Mouse (Mus musculus): ENCODE data around the gene Dexi.

The Dexi gene

DNA sequence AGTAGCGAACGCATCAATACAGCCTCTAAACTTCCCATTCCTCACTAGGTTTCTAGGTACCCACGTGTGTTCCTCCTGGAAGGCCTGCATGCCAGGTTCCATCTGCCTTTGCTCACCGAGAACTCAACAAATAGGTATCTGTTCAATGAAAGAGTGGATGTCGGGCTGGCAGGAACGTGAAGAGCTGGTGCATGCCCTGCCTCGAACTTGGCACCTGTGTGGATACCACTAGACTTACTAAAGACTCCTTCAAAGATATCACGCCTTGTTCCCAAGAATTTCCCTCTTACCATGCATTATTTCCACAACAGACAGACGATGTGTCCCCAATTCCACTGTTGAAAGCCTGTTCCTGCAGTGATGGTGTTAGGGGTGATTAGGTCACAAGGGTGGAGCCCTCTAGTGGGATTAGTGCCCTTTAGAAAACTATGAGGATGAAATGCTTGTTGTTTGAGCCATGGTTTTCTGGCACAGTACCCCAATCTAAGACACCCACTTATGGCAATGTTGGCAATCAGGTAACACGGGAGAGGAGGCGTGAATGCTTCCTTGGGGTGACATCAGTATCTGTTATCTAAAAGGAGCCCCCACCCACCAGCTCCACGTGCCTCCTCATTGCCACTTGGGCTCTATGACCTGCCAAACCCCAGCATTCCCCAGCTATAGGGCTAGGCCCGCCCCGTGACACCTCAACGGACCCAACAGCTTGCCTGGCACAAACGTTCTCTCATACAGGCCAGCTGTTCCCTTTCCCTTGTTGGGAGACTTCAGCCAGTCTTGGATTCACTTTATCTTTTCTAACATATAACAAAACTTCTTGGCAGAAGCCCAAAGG lies 1.9 kb downstream of the Dexi start:
- no peak for DNase-seq (ENCODE audit: low read depth, low spot score)

DNA sequence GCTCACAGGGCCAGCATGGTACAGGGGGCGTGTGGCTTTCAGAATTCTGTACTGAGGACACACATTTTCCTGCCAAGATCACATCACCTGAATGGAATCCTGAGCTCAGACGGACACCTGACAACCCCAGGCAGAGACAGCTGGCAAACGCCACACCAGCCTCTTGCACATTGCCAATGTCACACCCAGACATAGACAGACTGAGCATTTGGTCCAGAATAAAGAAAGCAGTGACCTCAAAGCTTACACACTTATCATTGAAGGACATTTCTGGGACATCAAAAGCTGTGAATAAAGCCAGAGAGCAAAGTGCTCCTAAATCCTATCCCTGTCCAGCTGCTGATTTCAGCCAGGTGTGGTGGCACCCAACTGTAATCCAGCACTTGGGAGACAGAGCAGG lies 5.9 kb downstream of the Dexi start:
- no peak for DNase-seq (ENCODE audit: low read depth, low spot score)

DNA sequence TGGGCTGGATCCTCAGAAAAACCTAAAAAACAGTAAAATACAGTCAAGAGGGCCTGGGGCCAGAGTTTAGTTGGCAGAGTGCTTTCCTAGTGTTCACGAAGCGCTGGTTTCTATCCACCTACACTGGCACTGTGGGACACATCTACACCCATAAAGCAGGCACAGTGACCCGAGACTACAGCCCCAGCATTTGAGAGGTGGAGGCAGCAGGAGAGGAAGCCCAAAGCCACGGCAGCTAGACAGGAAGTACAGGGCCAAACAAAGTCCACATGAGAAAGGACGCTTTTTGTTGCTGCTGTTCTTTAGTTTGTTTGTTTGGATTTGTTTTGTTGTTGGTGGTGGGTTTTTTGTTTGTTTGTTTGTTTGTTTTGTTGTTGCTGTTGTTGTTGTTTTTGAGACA lies 6.5 kb downstream of the Dexi start:
- DNase-seq (ENCODE audit: low read depth, low spot score) = no peak

- DNase-seq (ENCODE audit: low read depth, low spot score) = no peak
These were observed 8.3 kb downstream of the Dexi start for GRCm38 (mm10) chr16:10534567-10534966.

DNA sequence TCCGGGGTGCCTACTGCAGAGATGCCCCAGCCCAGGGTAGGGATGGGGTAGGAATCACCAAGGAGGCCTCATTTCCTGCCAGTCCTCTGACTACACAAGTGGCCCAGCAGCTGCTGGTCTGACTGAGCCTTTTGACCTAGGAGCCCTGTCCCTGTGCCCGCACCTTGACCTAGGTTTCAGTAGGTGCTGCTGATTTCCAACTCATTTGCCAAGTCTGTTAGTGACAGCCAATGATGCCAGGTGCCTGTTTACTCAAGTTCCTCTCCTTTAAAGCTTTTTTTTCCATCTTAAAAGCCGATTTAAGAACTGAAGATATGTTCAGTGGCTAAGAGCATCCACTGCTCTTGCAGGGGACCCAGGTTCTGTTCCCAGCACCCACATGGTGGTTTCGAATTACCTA lies 9.1 kb downstream of the Dexi start:
- DNase-seq (ENCODE audit: low read depth, low spot score) = no peak

DNA sequence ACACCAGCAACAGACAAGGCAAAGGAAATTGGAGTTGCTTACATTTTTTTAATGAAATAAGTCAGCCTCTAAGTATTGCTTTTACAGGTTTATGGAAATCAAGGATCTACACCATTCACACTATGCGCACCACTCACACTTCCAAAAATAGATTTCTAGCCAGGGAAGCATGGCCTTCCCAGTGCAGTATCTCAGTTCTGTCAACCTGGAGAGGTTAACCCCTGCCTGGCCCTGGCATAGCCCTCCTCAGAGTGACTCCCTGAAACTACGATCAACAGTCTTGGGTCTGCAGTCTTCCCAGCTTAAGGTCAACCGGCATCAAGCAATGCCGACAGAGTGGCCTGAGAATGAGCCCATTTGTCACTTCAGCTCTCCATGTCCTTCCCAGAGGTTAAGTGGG lies 12.7 kb downstream of the Dexi start:
- no peak for DNase-seq (ENCODE audit: low read depth, low spot score)

DNA sequence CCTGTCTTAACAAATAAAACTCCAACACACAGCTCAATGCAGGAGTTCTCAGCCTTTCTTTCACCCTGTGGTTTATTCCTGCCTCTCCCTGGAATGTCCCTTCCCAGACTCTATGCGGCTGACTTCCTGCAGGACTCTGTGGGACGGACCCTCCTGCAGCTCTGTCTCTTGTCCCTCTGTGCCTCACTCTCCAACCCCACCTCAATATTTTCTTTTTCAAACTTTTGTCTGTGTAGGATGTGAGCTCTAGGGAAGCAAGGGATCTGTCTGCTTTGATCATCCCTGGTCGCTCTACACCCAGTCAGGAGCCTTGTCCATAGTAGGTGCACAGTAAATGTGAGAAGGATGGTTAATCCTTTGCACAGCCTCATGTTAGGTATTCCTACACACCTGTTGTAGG lies 14.5 kb downstream of the Dexi start:
- no peak for DNase-seq (ENCODE audit: low read depth, low spot score)

GRCm38 (mm10) chr16:10527046-10527644 lies 15.7 kb downstream of the Dexi start:
- DNase-seq (ENCODE audit: low read depth, low spot score) = no peak

DNA sequence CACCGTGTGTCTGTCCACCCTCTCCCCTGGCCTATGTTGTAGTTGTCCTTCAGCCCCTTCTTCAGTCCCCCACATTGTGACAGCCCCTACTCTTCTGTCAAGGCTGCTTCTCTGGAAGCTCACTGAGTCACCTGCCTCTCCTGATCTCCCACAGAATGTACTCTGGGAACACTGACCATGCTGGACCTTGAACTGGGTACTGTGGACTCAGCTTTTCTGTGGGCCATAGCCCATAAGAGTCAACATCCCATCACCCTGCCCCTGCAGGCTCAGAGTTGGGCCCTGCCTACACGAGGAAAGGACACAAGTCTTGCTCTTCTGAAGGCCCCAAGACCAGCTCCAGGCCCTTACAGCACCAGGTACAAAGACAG lies 17.3 kb downstream of the Dexi start:
- no peak for DNase-seq (ENCODE audit: low read depth, low spot score)

DNA sequence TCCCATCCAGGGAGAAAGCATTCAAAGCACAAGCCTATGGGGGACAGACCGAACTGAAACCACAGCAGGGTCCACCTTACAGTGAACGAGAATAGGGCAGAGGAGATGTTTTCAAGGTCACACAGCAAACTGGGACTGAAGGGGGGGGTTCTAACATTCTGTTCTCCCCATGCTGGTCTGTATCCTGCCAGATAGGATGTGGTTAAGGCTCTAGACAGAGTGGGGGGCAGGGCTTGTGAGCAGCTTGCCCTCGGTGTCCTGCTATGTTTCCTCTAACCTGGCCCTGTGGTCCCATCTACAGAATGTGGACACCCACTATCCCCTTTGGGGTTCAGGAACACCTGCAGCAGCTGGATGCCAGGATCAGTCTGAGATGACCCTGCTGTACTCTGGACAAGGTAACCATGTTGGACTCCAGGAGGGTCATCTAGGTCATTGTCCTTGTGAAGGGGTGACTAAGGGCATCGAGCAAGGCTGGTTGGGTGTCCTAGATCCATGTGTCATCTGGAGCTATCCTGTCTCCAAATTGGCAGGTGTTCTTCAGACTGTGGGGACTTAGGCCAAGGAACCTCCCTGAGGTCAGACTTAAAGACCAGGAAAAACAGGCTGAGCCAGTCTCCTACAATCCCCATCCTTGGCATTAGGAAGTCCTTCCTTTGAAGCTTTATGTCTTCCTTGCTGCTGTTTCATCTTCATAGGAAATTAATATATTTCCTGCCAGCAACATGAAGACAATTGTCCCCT lies 17.8 kb downstream of the Dexi start:
- DNase-seq (ENCODE audit: low read depth, low spot score) = no peak

- DNase-seq (ENCODE audit: low read depth, low spot score) = no peak
These were observed 19.2 kb downstream of the Dexi start for GRCm38 (mm10) chr16:10523650-10524049.

- DNase-seq (ENCODE audit: low read depth, low spot score) = peak; percentile 71
These were observed 20.0 kb downstream of the Dexi start for GRCm38 (mm10) chr16:10522811-10523210.

DNA sequence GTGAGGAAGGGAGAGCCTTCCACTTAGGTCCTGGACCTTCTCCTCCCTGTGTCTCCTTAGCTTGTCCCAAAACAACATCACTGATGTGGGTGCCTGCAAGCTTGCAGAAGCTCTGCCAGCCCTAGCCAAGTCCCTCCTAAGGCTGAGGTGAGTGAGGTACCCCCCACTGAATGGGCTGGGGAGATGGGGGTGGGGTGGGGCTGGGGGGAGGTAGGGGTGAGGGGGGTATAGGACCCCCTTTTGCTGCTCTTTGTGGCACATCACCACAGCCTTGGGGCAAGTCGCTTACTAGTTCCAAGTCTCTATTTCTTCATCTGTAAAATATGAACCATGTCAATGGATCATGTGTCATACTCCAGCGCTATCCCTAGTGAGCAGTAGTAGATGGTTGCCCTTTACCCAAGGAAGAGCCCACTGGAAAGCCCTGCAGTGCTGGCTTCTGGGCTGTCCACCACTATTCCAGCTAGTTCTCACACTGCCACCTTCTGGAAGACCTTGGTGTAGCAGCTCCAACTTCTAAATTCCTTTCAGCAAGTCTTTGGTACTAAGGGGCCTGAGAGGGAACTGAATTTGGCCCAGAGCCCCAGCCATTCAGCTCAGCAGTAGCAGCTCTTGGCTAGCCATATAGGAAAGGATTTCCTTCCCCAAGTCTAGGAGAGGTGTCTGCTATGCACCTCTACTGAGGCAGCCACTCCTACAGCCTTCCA lies 21.8 kb downstream of the Dexi start:
- DNase-seq (ENCODE audit: low read depth, low spot score) = peak; percentile 85

DNA sequence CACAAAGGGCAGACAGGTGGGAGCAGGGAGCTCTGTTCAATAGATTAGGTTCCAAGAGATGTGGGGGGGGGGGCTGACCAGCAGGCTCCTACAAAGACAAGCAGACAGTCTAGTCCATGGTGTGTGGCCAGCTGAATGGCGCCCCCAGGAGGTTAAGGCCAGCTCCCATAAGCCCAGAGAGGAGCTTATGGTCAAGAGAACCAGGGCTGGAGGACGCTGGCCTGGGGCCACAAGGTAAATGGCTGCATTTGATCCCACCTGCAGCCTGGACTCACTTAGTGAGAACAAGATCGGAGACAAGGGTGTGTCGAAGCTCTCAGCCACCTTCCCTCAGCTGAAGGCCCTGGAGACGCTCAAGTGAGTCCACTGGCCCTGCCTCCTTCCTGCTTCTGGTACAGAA lies 24.8 kb downstream of the Dexi start:
- DNase-seq (ENCODE audit: low read depth, low spot score) = no peak

DNA sequence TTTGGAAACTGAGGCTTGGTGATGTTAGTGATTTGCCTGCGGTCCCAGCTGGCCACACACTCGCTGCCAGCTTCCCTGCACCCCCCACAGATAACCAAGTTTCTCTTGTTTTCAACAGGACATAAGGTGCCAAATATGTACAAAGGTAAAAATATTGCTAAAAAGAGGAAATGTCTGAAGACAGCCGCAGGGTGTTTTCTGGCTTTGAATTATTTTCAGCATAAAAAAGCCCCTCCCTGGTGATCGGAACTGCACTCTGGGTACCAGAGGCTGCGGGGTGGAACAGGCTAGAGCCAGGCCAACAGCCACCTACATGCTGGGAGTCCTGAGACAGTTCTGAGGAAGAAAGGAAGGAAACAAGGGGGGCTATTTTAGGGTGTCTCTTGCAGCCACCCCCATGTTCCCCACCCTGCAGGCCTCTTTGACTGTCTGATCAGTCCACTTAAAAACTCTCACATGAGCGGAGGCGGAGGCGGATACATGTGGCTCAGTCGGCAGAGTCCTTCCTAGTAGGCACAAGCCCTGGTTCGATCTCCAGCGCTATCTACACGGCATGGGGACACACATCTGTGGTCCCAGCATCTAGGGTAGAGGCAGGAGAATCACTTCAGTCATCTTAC lies 26.8 kb downstream of the Dexi start:
- no peak for DNase-seq (ENCODE audit: low read depth, low spot score)

- no peak for DNase-seq (ENCODE audit: low read depth, low spot score)
These were observed 31.7 kb downstream of the Dexi start for GRCm38 (mm10) chr16:10511134-10511520.

DNA sequence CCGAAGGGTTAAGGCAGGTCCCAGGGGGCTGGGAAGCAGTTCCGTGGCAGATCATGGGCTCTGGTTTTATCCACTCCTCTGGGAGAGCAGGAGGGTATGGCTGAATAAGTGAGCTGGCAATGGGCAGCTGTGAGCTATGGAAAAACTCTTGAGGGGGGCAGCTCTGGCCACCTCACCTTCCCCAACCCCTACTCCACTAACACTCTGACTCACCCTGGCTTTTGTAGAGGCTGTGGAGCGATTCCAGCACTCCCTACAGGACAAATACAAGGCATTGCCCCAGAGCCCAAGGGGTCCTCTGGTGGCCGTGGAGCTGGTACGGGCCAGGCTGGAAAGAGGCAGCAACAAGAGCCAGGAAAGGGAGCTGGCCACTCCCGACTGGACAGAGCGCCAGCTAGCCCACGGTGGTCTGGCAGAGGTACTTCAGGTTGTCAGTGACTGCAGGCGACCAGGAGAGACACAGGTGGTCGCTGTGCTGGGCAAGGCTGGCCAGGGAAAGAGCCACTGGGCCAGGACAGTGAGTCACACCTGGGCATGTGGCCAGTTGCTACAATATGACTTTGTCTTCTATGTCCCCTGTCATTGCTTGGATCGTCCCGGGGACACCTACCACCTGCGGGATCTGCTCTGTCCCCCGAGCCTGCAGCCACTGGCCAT lies 32.2 kb downstream of the Dexi start:
- DNase-seq (ENCODE audit: low read depth, low spot score) = no peak

- DNase-seq (ENCODE audit: low read depth, low spot score) = no peak
These were observed 34.2 kb downstream of the Dexi start for GRCm38 (mm10) chr16:10508691-10509090.

DNA sequence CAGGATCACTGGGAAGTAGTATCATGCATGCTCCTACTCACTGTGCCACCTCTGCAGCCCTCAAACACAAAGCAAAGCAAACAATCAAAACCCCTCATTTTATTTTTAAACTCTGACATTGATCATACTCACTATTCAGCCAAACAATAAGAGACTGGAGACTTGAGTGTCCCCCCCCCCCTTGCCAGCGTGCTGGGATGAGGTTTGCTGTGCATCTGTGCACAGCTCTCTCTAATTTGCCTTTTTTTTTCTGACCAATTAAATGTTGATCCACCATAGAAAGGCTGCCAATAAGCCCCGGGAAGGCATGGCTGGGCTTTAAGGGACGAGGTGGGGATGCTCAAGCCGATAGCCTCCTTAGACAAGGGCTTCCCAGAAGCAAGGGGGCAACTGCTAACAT lies 35.4 kb downstream of the Dexi start:
- DNase-seq (ENCODE audit: low read depth, low spot score) = no peak

DNA sequence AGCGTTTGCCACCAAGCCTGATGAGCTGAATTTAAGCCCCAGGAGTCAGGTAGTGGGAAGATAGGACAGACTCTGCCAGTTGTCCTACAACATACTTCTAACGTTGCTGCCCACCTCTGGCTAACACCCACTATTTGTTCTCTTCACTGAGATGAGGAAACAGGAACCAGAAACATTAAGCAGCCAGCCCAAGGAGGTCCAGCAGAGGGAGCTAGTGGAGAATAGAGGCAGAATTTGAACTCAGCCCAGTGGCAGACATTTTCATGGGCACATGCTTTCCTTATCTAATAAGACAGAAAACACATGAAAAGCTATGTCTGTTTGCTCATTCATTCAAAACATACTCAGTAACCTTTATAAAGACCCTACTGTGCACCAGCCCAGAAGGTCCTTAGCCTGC lies 39.8 kb downstream of the Dexi start:
- DNase-seq (ENCODE audit: low read depth, low spot score) = no peak

DNA sequence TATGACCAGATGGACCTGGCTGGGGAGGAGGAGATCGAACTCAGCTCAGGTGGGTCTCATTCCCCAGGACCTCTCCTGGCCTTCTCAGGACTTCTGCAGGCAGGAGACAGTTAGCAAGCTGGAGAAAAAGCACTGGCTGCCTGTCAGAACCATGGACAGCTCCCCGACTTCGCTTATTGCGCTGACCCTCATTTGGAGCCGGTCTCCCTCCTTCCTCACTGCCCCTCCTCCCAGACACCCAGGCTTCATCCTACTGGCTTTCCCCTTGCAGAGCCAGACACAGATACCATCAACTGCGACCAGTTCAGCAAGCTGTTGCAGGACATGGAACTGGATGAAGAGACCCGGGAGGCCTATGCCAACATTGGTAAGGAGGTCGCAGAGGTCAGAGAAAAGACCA lies 41.0 kb downstream of the Dexi start:
- peak; percentile 86 for DNase-seq (ENCODE audit: low read depth, low spot score)
